Mouse (Mus musculus): Measurements from ENCODE around the gene Hoxa1. TPM values are rescaled to one million over a fixed set of nuclear protein-coding genes. Genes with fewer than 3 reads are reported as not detected.

Gene Hoxa1
- polyA plus RNA-seq, 1 experiment, result 2.4 TPM

DNA sequence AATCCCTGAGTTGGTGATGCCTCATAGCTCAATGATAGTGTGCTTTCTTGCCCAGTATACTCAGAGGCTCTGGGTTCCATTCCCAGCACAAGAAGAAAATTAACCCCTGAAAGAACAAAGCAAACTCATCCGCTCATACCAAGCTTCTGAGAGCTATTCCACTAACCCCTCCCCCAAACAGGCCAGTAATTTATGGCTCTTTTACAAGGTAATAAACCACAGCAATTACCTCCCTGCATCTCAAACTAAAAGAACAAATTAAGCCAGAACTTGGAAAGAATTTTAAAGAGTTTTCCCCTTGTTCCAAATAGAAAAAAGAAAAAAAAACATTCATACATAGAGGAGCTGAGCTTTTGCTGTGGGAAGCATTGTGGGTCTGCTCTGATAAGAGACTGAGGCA is 24.7 kb upstream of the Hoxa1 start:
- H3K4me3 ChIP-seq (ENCODE audit: insufficient read depth, low read length), result peak overlapping the region; percentile 24
- TF ChIP-seq POLR2A (IDR thresholded peaks at IDR 0.05; ENCODE audit: low read depth, low read length) (no peak), CTCF (IDR thresholded peaks at IDR 0.05; ENCODE audit: borderline replicate concordance, insufficient read depth, low read length) (no peak)
- H3K4me1 ChIP-seq (ENCODE audit: control insufficient read depth, insufficient read depth, low read length), result peaks cover 5% of the 10 kb centered on the region
- peak overlapping the region; percentile 67; the same call in 1 of the 2 replicates for H3K27ac ChIP-seq (ENCODE audit: insufficient read depth, low read length)

DNA sequence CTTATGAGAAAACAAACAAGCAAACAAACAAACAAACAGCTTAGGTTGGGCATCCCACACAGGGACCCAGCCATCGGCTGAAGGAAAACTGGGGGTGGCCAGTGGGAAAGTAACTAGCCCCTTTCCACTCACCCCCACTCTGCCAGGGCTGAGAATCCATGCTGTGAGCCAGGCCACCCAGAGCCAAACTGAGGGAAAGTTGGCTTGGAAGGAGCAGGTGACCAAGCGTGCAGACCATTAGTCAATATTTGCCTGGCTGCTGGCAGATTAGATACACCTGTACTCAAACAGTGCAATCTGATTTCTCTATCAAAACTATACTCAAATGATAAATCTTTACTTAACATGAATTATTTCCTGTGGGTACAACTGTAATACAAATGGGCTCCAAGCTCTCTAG is 23.9 kb upstream of the Hoxa1 start:
- Histone ChIP-seq H3K4me3 (ENCODE audit: insufficient read depth, low read length) (0 out of 2 replicates have a peak overlapping the region, but pooled peaks have one; percentile 1), H3K27ac (ENCODE audit: insufficient read depth, low read length) (no peak overlapping the region), H3K4me1 (ENCODE audit: control insufficient read depth, insufficient read depth, low read length) (peaks cover 5% of the 10 kb centered on the region)
- no peak for TF ChIP-seq POLR2A (IDR thresholded peaks at IDR 0.05; ENCODE audit: low read depth, low read length)
- TF ChIP-seq CTCF (IDR thresholded peaks at IDR 0.05; ENCODE audit: borderline replicate concordance, insufficient read depth, low read length), result no peak

DNA sequence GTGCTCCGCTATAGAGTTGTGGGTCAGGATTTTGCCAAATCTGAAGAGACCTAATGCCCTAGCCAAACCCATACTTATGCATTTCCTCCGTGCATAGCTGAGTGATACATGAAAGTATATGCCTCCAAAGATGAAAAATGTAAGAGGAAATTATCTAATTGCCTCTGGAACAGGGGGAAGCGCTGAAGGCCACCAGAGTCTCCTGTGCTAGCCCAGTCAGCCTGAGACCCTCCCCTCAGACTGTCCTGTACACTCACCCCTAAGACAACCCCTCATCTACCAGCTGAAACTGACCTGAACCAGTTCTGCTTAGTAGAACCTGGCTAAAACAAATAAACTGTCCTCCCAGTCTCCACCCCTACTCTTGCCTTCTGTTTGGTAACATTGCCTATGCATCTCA is 22.6 kb upstream of the Hoxa1 start:
- H3K4me1 ChIP-seq (ENCODE audit: control insufficient read depth, insufficient read depth, low read length), result peaks cover 3% of the 10 kb centered on the region
- peak overlapping the region; percentile 64 for H3K27ac ChIP-seq (ENCODE audit: insufficient read depth, low read length)
- peak overlapping the region; percentile 45 for H3K4me3 ChIP-seq (ENCODE audit: insufficient read depth, low read length)

DNA sequence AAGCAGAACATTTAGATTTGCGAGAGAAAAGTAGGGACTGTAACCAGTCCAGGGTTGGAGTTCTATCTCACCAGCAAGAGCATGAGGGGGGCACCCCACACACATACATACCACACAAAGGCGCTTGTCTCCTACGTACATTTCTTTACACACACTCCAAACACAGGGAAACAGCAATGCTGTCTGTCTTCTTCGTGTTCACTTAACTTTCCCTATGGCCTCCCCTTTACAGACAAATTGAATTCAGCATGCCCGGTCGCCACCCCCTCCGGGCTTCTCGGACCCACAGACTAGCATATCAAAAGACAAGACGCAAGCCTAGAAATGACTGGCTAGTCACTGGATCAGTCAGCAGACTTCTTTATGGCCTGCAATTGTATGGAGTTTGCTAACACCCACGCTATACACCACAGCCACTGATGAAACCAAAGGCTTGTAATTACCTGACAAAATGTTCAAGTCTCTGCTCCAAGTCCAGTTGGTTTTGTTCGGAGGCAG is 22.1 kb upstream of the Hoxa1 start:
- peak overlapping the region; percentile 45 for H3K4me3 ChIP-seq (ENCODE audit: insufficient read depth, low read length)

More for the DNA sequence above, 22.6 kb upstream of the Hoxa1 start:
- TF ChIP-seq CTCF (IDR thresholded peaks at IDR 0.05; ENCODE audit: borderline replicate concordance, insufficient read depth, low read length) (no peak), POLR2A (IDR thresholded peaks at IDR 0.05; ENCODE audit: low read depth, low read length) (no peak)

DNA sequence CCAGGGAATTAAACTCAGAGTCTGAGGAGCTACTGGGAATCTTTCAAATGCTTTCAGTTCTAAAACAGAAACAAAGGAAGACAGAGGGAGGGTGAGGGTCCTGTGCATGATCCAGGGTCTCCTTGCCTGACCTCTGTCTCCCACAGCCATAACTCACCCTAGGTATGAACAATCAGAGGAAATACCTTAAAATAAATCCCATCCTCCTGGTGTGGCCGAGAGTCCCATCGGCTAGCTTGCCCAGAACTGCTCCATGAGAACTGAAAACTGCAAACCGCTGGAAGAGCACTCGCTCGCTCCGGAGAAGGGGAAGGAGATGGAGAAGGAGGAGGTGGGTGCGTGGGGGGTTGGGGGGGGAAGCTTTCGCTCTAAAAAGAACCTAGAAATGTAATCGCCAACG is 21.6 kb upstream of the Hoxa1 start:
- Histone ChIP-seq H3K27ac (ENCODE audit: insufficient read depth, low read length) (peak overlapping the region; percentile 10; the same call in 1 of the 2 replicates), H3K4me1 (ENCODE audit: control insufficient read depth, insufficient read depth, low read length) (peaks cover 2% of the 10 kb centered on the region; the same call in 1 of the 2 replicates), H3K4me3 (ENCODE audit: insufficient read depth, low read length) (peak overlapping the region; percentile 45)
- no peak for TF ChIP-seq CTCF (IDR thresholded peaks at IDR 0.05; ENCODE audit: borderline replicate concordance, insufficient read depth, low read length)
- TF ChIP-seq POLR2A (IDR thresholded peaks at IDR 0.05; ENCODE audit: low read depth, low read length), result no peak

More for the DNA sequence above, 22.1 kb upstream of the Hoxa1 start:
- H3K27ac ChIP-seq (ENCODE audit: insufficient read depth, low read length), result peak overlapping the region; percentile 64
- 0 out of 2 replicates have a peak, but pooled peaks have one; percentile 17 for TF ChIP-seq POLR2A (IDR thresholded peaks at IDR 0.05; ENCODE audit: low read depth, low read length)
- TF ChIP-seq CTCF (IDR thresholded peaks at IDR 0.05; ENCODE audit: borderline replicate concordance, insufficient read depth, low read length), result no peak
- peaks cover 2% of the 10 kb centered on the region; the same call in 1 of the 2 replicates for H3K4me1 ChIP-seq (ENCODE audit: control insufficient read depth, insufficient read depth, low read length)

DNA sequence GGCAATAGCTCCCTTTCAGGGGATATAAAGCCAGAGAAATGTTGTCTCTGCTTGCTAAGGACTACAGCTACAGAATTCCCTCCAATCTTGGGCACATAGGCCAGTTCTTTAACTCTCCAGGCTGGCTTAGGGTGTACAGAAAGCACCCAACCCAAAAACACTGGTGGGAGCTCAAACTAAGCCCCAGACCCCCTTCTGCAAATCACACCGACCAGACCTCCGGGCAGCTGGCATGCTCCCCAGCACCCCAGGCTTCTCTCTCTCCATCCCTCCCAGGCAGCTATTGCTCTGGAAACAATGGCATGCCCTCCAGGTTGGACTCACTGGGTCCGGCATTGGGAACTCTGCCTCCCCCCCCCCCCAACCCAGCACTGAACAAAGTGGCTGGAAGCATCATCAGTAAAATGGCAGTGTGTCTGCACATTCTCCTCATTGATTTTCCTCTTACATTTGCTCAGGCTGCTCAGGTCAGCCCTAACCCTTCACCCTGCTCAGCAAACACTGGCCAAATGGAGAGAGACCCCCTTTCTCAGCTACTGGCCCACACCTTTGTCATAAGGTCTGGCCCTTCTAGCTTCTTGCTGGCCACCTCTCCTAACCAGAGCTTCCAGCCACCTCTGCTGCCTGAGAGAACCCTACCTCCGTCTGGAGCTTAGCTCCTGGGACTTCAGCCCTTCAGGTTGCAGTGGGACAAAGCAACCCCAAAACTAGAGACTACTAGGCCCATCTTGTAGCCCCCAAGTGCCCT is 21.0 kb upstream of the Hoxa1 start:
- Histone ChIP-seq H3K4me1 (ENCODE audit: control insufficient read depth, insufficient read depth, low read length) (peaks cover 2% of the 10 kb centered on the region; the same call in 1 of the 2 replicates), H3K4me3 (ENCODE audit: insufficient read depth, low read length) (peak overlapping the region; percentile 45), H3K27ac (ENCODE audit: insufficient read depth, low read length) (peak overlapping the region; percentile 68)
- TF ChIP-seq CTCF (IDR thresholded peaks at IDR 0.05; ENCODE audit: borderline replicate concordance, insufficient read depth, low read length), result no peak
- no peak for TF ChIP-seq POLR2A (IDR thresholded peaks at IDR 0.05; ENCODE audit: low read depth, low read length)

DNA sequence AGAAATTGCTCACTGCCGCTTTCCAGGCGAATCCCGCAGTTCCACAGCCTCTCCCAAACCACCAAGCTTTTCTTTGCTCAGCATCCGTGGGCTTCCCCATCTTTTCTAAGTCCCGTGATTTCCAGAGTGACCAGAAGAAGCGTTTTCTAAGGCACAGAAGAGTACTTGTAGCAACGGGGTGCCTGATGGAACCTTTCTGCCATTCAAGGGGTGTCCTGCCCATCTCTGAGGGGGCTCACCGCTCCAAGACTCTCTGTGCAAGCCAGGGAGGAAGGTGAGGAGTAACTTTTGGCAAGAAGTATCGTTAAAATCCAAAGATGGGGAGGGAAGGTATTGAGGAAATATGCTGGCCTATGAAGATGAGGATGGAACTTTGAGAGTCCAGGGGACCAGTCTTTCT is 19.7 kb upstream of the Hoxa1 start:
- Histone ChIP-seq H3K27ac (ENCODE audit: insufficient read depth, low read length) (peak overlapping the region; percentile 68), H3K4me1 (ENCODE audit: control insufficient read depth, insufficient read depth, low read length) (peaks cover 2% of the 10 kb centered on the region; the same call in 1 of the 2 replicates), H3K4me3 (ENCODE audit: insufficient read depth, low read length) (peak overlapping the region; percentile 48)
- TF ChIP-seq POLR2A (IDR thresholded peaks at IDR 0.05; ENCODE audit: low read depth, low read length), result no peak
- TF ChIP-seq CTCF (IDR thresholded peaks at IDR 0.05; ENCODE audit: borderline replicate concordance, insufficient read depth, low read length), result no peak

DNA sequence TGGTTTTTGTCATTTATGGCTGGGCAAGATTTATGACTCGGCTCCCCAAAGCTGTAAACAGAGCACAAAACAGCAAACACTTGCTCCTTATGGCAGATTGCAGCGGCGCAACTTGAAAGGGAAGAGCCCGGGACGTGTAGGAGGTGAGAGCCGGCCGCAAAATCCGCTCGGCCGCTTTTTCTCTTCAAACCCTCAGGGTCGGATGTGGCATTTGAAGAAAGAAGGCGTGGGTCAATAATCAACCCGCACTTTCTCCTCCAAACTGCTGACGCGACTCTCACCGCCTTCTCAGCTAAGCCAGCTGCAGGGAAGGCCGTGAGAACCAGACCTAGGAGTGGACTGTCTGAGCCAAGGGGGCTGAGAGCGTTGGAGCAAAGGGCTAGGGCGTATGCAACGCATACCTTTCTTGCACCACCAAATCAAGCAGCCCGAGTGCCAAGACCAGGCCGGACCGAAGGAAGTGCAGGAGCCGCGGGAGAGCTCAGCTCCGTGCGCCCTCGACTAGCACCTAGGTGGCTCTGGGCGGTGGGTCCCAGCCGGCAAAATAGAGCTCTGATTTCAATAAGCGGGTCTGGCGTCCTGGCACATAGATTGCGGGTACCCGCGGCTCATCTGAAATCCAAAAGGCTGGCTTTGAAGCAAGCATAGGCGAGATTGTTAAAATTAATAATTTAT is 19.1 kb upstream of the Hoxa1 start, which contains the start of gene 5730596B20Rik:
Gene 5730596B20Rik (plus strand): TSS at position 438 of the 675 bp plus-strand sequence.
- Histone ChIP-seq H3K27ac (ENCODE audit: insufficient read depth, low read length) (peak within 1 kb of the TSS; percentile 81), H3K4me1 (ENCODE audit: control insufficient read depth, insufficient read depth, low read length) (peaks cover 2% of the 10 kb centered on the region; the same call in 1 of the 2 replicates), H3K4me3 (ENCODE audit: insufficient read depth, low read length) (peak within 1 kb of the TSS; percentile 48)
- TF ChIP-seq POLR2A (IDR thresholded peaks at IDR 0.05; ENCODE audit: low read depth, low read length) (peak; percentile 37; the same call in 1 of the 2 replicates), CTCF (IDR thresholded peaks at IDR 0.05; ENCODE audit: borderline replicate concordance, insufficient read depth, low read length) (no peak)

DNA sequence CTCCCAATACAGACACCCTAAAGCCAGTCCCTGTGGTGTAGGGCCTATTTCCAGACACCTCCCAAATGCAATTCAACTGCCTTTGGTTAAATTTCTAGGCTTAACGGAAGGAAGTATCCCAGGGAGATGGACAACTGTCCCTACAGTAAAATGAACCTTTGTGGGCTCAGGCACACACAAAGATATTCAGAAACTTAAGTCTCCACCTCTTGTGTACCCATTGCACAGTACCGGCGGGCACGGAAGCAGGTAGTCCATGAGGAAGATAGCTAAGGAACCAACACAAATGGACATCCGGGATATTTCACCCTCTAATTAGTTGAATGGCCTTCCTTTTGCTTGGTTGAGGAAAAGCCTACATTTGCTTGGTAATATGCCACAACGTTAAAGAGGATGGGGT is 18.3 kb upstream of the Hoxa1 start:
- peak overlapping the region; percentile 81 for H3K27ac ChIP-seq (ENCODE audit: insufficient read depth, low read length)
- H3K4me3 ChIP-seq (ENCODE audit: insufficient read depth, low read length), result peak overlapping the region; percentile 48
- TF ChIP-seq CTCF (IDR thresholded peaks at IDR 0.05; ENCODE audit: borderline replicate concordance, insufficient read depth, low read length) (no peak), POLR2A (IDR thresholded peaks at IDR 0.05; ENCODE audit: low read depth, low read length) (no peak)
- peaks cover 2% of the 10 kb centered on the region; the same call in 1 of the 2 replicates for H3K4me1 ChIP-seq (ENCODE audit: control insufficient read depth, insufficient read depth, low read length)
